Mouse (Mus musculus): ENCODE results near the gene Col5a1.

- TF ChIP-seq POLR2A (IDR thresholded peaks at IDR 0.05; ENCODE audit: low read depth, low read length), result no peak
- TF ChIP-seq CTCF (IDR thresholded peaks at IDR 0.05; ENCODE audit: extremely low read depth, insufficient read length, insufficient replicate concordance, low read depth, low read length), result no peak
These were observed 61.0 kb downstream of the Col5a1 start for GRCm38 (mm10) chr2:27947252-27947651.

All from small intestine, adult 2 months (tissue).